Mouse (Mus musculus) cerebellum, adult 11-12 months (tissue): ENCODE measurements around the gene Ccdc169.

Experiments used
- DNase-seq: peaks from one replicate; pipeline ENCODE4 v3.0.0; 2022

Gene Ccdc169

GRCm38 (mm10) chr3:55137039-55137438 lies at the start of gene Ccdc169:
TSS of gene Ccdc169 (plus strand) at chr3:55137339.
- no peak for DNase-seq

DNA sequence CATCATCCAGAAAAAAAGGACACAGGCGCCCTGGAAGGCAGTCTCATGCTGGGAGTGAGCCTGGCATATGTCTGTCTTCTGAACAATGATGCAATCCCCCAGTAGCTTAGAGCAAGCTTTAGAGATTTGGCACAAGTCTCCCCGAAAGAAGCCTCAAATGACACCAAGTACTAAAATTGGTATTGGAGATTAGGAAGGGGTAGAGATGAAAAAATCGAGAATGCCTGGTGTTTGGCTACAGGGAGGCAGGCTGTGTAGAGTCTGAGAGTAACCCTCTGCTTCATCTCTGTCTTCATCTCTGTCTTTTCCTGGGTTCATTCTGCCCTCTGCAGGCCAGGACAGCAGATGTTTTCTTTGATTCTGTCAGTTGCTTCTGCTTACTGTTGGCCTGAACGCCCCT lies 49.8 kb upstream of the Ccdc169 start:
- no peak for DNase-seq

DNA sequence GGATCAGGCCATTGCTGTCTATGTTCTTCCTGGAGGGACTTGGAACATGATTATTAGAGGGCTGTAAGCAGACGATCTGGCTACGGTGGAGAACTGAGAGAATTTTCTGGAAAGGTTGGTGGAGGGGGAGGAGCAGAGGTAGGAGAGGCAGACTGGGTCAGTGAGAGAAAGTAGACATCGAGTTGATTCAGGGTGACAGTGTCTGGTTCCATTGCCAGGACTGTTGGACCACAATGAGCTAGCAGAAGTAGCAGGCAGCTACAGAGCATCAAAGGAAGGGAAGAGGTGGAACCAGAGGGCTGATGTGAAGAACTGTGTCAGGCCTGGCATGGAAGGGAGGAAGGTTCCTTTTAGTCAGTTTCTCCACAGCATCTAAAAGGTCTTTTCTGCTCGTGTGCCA lies 48.8 kb upstream of the Ccdc169 start:
- no peak for DNase-seq

- no peak for DNase-seq
Observed at GRCm38 (mm10) chr3:55088843-55089242, 48.3 kb upstream of the Ccdc169 start.

DNA sequence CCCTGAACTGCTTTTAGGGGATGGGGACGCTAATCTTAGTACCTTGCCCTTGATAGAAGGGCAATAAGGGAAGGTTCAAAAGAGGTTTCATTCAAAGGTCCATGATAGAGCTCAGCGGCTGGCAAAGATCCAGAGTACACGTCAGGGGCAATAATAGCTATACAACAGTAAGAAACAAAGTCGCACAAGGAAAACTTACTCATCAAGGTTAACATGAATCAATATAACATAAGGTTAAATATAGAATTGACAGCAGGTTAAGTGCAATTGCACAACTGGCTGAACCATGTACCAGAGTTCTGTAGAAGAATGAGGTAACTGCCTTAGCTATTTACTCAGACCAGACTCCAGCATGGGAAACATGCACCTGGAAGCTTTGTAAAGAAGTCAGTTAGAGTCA lies 47.8 kb upstream of the Ccdc169 start:
- DNase-seq = no peak

DNA sequence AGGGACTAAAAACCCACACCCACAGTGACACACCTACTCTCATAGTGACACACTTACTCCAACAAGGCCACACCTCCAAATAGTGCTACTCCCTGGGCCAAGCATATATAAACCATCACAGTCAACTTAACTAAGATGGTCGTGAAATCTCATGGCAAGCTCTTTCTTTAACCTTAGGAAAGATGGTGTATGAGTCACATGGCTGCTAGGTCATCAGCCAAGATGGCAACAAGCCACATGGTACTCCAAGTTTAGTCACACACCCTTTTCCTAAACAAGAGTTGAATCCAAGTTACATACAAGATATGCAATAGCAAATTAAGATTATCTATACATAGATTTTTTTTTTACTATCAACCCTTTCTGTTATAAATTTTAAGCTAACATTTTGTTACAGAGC lies 44.0 kb upstream of the Ccdc169 start:
- no peak for DNase-seq

DNA sequence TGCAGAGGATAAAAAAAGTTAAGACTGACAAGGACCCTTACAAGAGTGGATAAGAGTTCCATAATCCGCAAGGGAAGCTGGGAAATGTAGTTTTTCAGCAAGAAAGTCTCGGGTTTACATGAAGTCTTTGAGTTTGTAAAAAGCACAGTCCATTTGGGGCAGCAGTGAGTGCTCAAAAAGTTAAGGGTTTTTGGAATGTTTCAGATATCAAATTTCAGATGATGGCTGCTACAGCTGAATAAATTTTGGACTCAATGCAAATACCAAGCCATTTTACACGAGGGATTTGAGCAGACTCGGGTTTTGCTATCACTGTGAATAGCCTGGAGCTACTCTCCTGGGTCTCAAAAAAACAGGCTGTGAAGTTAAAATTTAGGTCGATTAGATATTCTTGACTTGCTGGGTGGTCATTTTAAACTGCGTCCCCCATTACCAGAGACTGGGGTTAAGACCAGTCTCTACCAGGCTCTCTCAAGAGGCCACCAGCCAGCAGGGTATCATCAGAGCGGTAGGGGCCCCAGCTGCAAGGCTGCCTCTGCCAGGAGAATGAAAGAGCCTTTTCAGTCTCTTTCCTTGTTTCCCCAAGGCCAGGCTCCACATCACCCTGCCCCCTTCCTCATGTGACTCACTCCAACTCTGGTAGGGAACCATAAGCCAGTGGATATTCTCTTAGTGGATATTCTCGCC lies 41.0 kb upstream of the Ccdc169 start:
- DNase-seq = peak; percentile 36

GRCm38 (mm10) chr3:55096655-55097005 lies 40.5 kb upstream of the Ccdc169 start:
- DNase-seq = no peak

DNA sequence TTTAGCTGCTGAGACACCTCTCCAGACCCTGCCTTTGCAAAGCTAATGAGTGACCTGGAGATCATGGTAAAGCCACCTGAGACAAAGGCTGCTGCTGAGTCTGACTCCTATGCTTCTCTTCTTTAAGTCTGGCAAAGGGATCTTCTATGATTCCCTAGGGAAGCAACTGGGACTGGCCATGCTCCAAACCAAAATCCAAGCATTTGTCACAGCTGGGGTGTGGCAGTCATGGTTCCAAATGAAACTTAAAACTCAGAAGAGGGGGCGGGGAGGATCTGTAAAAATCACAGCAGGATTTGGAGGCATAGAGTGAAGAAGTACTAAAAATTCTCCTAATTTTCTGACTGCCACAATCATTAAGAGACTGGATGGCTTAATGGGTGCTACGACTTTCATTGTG lies 40.0 kb upstream of the Ccdc169 start:
- DNase-seq = no peak

- DNase-seq = no peak
Observed at GRCm38 (mm10) chr3:55098014-55098413, 39.1 kb upstream of the Ccdc169 start.

DNA sequence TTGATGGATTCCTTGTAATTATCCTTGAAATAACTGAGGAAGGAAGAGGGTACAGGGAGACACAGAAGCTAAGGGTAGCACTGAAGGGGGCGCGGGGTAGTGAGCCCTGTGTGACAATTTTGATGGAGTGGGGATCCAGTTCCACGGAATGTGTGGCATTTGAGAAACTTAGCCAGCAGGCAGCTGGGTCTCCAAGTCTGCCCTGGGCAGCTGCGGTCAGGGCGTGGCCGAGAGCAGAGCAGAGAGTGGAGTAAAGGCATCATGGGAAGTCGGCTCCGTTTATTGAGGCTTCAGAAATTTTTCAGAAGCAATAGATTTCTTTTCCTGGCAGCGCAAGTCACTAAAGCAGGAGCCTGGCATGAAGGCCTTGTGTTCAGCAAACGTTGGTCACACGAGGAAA lies 38.1 kb upstream of the Ccdc169 start:
- no peak for DNase-seq

- no peak for DNase-seq
Observed at GRCm38 (mm10) chr3:55101092-55101491, 36.0 kb upstream of the Ccdc169 start.

GRCm38 (mm10) chr3:55105372-55106023 lies 31.6 kb upstream of the Ccdc169 start:
- no peak for DNase-seq

DNA sequence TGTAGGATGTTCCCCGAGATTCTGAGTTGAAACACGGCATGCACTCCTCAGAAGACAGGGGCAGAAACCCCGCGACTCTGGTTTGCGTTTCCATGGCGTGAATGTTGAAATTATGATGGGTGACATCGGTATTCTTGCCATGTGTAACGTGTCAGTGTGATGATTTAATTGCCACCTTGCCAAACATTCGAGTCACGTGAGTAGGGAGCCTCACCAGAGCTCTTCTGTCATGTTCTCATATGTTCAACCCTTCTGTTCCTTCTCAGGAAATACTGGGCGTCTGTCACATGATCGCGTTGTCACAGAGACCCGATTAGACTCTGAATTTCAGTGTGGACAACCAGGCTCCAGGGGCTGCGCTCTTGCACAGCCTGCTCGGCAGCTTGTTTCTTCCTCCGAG lies 31.1 kb upstream of the Ccdc169 start:
- no peak for DNase-seq

DNA sequence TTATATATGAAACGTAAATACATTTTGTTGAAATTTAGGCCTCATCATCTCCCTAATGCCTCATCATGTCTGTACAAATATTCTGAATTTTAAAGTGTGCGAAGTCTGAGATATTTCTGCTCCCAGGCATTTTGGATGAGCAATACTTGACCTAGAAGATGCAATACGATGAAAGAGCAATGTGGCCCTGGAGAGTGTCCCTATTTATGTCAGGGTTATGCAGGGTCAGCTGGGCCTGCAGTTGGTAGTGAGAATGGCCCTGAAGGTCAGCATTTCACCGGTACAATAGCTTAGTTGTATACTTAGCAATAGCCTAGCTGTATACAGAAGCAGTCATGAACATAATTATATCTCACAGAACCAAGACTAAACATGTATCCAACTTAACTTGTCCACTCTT lies 28.0 kb upstream of the Ccdc169 start:
- DNase-seq = no peak

GRCm38 (mm10) chr3:55111935-55112709 lies 25.0 kb upstream of the Ccdc169 start, which contains the start of gene Spg20:
TSS of gene Spg20 (plus strand) at chr3:55112108.
- peak; percentile 96 for DNase-seq

GRCm38 (mm10) chr3:55112710-55113415 lies 24.3 kb upstream of the Ccdc169 start:
- no peak for DNase-seq

GRCm38 (mm10) chr3:55114313-55115065 lies 22.6 kb upstream of the Ccdc169 start:
- DNase-seq = no peak

- DNase-seq = no peak
Observed at GRCm38 (mm10) chr3:55115071-55115470, 22.1 kb upstream of the Ccdc169 start.

DNA sequence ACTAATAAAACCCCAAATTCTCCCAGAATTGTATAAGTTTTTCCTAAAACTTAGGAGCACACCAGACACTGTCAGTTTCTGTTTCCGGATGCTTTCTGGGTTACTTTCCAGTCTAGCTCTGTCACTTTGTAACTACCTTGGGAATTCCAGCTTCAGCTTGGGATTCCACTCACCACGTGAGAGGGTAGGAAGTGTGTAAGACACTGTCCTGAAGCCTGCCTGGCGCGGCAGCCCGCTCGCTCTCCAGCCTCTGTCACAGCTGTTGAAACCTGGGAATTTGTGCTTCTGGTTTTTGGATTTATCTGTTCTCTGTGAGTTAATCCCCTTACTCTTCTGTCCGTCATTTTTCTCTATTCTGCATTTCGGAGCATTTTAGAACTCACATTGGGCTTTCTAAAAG lies 21.1 kb upstream of the Ccdc169 start:
- DNase-seq = no peak

- DNase-seq = no peak
Observed at GRCm38 (mm10) chr3:55119275-55119898, 17.8 kb upstream of the Ccdc169 start.

DNA sequence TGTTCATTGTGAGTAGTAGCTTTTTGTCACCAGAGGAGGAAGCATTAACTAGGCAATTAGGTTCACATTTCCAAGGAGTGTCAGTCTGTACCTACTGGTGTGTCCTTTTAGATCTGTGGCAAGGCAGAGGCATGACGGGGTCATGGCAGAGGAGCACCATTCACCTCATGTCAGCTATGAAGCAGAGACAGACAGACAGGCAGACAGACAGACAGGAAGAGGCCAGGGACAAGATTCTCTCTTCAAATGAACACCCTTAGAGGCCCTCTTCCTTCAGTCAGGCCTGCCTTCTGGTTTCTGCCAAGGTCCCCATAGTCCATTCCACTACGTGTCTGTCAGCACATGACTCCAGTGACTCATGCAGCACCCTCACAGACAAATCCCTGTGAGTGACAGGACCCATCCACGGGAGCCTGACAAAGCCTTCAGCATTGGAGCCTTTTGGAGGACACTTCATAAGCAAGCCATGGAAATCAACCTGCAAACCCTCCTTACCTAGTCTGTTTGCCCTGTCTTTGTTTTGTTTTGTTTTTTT lies 14.7 kb upstream of the Ccdc169 start:
- no peak for DNase-seq
